Mouse (Mus musculus): ENCODE data around the gene Pbx4. TPM values are rescaled to one million over a fixed set of nuclear protein-coding genes. Genes with fewer than 3 reads are reported as not detected.

Pbx4 gene
- polyA plus RNA-seq, 1 experiment, result 3.7 TPM

- DNase-seq (ENCODE audit: low read depth), result no peak
Measured at GRCm38 (mm10) chr8:69809820-69810219, 22.5 kb upstream of the Pbx4 start.

- DNase-seq (ENCODE audit: low read depth), result no peak
Measured at GRCm38 (mm10) chr8:69814881-69815280, 17.4 kb upstream of the Pbx4 start.

- DNase-seq (ENCODE audit: low read depth), result no peak
Measured at GRCm38 (mm10) chr8:69815396-69815795, 16.9 kb upstream of the Pbx4 start.

- DNase-seq (ENCODE audit: low read depth), result no peak
Measured at GRCm38 (mm10) chr8:69820466-69820865, 11.8 kb upstream of the Pbx4 start.

GRCm38 (mm10) chr8:69821971-69822385 lies 10.3 kb upstream of the Pbx4 start:
- no peak for DNase-seq (ENCODE audit: low read depth)

GRCm38 (mm10) chr8:69822386-69823191 lies 9.7 kb upstream of the Pbx4 start, which contains the start of gene Lpar2:
TSS of gene Lpar2 (plus strand) at chr8:69822429.
- no peak for DNase-seq (ENCODE audit: low read depth)

GRCm38 (mm10) chr8:69826371-69826770 lies 5.9 kb upstream of the Pbx4 start:
- DNase-seq (ENCODE audit: low read depth), result no peak

GRCm38 (mm10) chr8:69837057-69837682 lies 4.9 kb downstream of the Pbx4 start:
- DNase-seq (ENCODE audit: low read depth), result no peak

- DNase-seq (ENCODE audit: low read depth), result no peak
Measured at GRCm38 (mm10) chr8:69847167-69848065, 15.1 kb downstream of the Pbx4 start.

- DNase-seq (ENCODE audit: low read depth), result peak; percentile 50
Measured at GRCm38 (mm10) chr8:69848951-69849350, 16.7 kb downstream of the Pbx4 start.

- no peak for DNase-seq (ENCODE audit: low read depth)
Measured at GRCm38 (mm10) chr8:69849899-69850298, 17.6 kb downstream of the Pbx4 start.

- DNase-seq (ENCODE audit: low read depth), result no peak
Measured at GRCm38 (mm10) chr8:69850926-69851506, 18.7 kb downstream of the Pbx4 start.

GRCm38 (mm10) chr8:69853869-69854268 lies 21.6 kb downstream of the Pbx4 start:
- no peak for DNase-seq (ENCODE audit: low read depth)

GRCm38 (mm10) chr8:69860807-69861206 lies 28.5 kb downstream of the Pbx4 start:
- no peak for DNase-seq (ENCODE audit: low read depth)

- DNase-seq (ENCODE audit: low read depth), result no peak
Measured at GRCm38 (mm10) chr8:69861251-69861650, 29.0 kb downstream of the Pbx4 start.

- DNase-seq (ENCODE audit: low read depth), result no peak
Measured at GRCm38 (mm10) chr8:69863387-69864020, 31.2 kb downstream of the Pbx4 start.

GRCm38 (mm10) chr8:69864180-69864579 lies 31.9 kb downstream of the Pbx4 start:
- DNase-seq (ENCODE audit: low read depth), result no peak

- no peak for DNase-seq (ENCODE audit: low read depth)
Measured at GRCm38 (mm10) chr8:69867696-69868326, 35.5 kb downstream of the Pbx4 start.

- no peak for DNase-seq (ENCODE audit: low read depth)
Measured at GRCm38 (mm10) chr8:69870003-69870765, 37.9 kb downstream of the Pbx4 start.

GRCm38 (mm10) chr8:69870907-69871306 lies 38.6 kb downstream of the Pbx4 start:
- DNase-seq (ENCODE audit: low read depth), result no peak

All from gonadal fat pad, adult 2 months (tissue).